In the genomic region with DNA sequence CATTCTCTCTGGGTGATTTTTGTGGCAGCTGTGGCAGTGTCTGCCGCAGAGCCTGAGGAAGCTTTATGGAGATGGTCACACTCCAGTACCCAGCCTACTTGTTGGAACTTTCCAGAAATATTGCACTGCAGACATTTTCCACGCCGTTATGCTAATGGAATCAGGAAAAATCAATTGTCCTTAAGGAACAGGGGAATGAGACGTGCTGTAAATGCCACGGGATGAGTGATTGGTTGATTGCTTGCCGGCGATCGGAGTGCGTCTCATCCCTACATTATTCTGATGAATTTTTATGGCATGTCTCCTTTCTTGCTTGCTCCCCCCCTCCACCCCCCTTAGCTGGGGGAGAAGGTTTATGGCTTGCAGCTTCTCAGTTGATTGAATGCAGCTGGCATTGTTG, we compare ENCODE assay signal across 18 mouse cellular contexts.
A peak's percentile ranks its signal among the peaks of the same experiment; 100 is the strongest.
DNase-seq lines count a peak whose midpoint lies in the region; ATAC-seq lines count a peak whose summit lies in the region.
"Had no signal": no experiment of that assay in that cellular context is flagged by ENCODE, and none has a peak within 500 bp of the region (broad histone marks: within the 10 kb centered on the region; RNA-seq: fewer than 3 reads in every experiment).

No protein-coding gene starts in this region.

- no peaks in the 10 kb centered on the region for H3K27me3 ChIP-seq in embryonic facial prominence, embryonic 11.5 days (ENCODE audit: control insufficient read depth, insufficient read depth, low read length)
- H3K27me3 ChIP-seq in embryonic facial prominence, embryonic 10.5 days (replicated peaks; ENCODE audit: low read depth, poor library complexity, severe bottlenecking), result no peaks in the 10 kb centered on the region
- H3K27me3 ChIP-seq in midbrain, embryonic 11.5 days (ENCODE audit: control insufficient read depth, insufficient read depth, low read length), result no peaks in the 10 kb centered on the region
- H3K27me3 ChIP-seq in midbrain, embryonic 10.5 days (ENCODE audit: low read depth, poor library complexity, severe bottlenecking), result no peaks in the 10 kb centered on the region
- no peaks in the 10 kb centered on the region for H3K27me3 ChIP-seq in neural tube, embryonic 15.5 days (replicated peaks)
- H3K27me3 ChIP-seq: embryonic facial prominence, embryonic 12.5 days had no signal

- H3K4me2 ChIP-seq in embryonic facial prominence, embryonic 11.5 days (ENCODE audit: low read depth, low read length), result no peak overlapping the region
- no peak overlapping the region for H3K4me2 ChIP-seq in midbrain, embryonic 11.5 days
- peak overlapping the region; percentile 27 for H3K4me2 ChIP-seq in neural tube, embryonic 15.5 days
- H3K4me2 ChIP-seq: embryonic facial prominence, embryonic 12.5 days had no signal

- 73% methylated on average over 9 of the region's 9 CpGs for WGBS in embryonic facial prominence, embryonic 11.5 days
- 76% methylated on average over 9 of the region's 9 CpGs for WGBS in embryonic facial prominence, embryonic 10.5 days
- WGBS in midbrain, embryonic 11.5 days, result 83% methylated on average over 9 of the region's 9 CpGs
- 92% methylated on average over 9 of the region's 9 CpGs for WGBS in midbrain, embryonic 10.5 days
- 8% methylated on average over 9 of the region's 9 CpGs for WGBS in neural tube, embryonic 15.5 days

- no peaks in the 10 kb centered on the region for H3K4me1 ChIP-seq in embryonic facial prominence, embryonic 11.5 days (ENCODE audit: control insufficient read depth, insufficient read depth, low read length)
- peaks cover 33% of the 10 kb centered on the region for H3K4me1 ChIP-seq in embryonic facial prominence, embryonic 10.5 days
- no peaks in the 10 kb centered on the region for H3K4me1 ChIP-seq in midbrain, embryonic 11.5 days (ENCODE audit: control insufficient read depth, insufficient read depth, low read length)
- peaks cover 10% of the 10 kb centered on the region for H3K4me1 ChIP-seq in midbrain, embryonic 10.5 days
- peaks cover 15% of the 10 kb centered on the region for H3K4me1 ChIP-seq in neural tube, embryonic 15.5 days

- H3K27ac ChIP-seq in embryonic facial prominence, embryonic 11.5 days (replicated peaks; ENCODE audit: low read depth, low read length), result no peak overlapping the region
- no peak overlapping the region for H3K27ac ChIP-seq in embryonic facial prominence, embryonic 10.5 days (replicated peaks)
- no peak overlapping the region for H3K27ac ChIP-seq in midbrain, embryonic 11.5 days (ENCODE audit: low read depth, low read length)
- no peak overlapping the region for H3K27ac ChIP-seq in midbrain, embryonic 10.5 days (replicated peaks)
- peak overlapping the region; percentile 87 for H3K27ac ChIP-seq in neural tube, embryonic 15.5 days (replicated peaks)
- H3K27ac ChIP-seq: embryonic facial prominence, embryonic 12.5 days; heart, embryonic 10.5 days; layer of hippocampus, adult 2 months had no signal

- no peak overlapping the region for H3K9ac ChIP-seq in embryonic facial prominence, embryonic 11.5 days (replicated peaks; ENCODE audit: low read length)
- H3K9ac ChIP-seq in midbrain, embryonic 11.5 days (ENCODE audit: low read length), result no peak overlapping the region
- no peak overlapping the region for H3K9ac ChIP-seq in neural tube, embryonic 15.5 days (replicated peaks)
- H3K9ac ChIP-seq: embryonic facial prominence, embryonic 12.5 days had no signal

- no peak for ATAC-seq in embryonic facial prominence, embryonic 11.5 days (replicated peaks; ENCODE audit: insufficient number of reproducible peaks, low FRiP score, low TSS enrichment, low read depth)
- peak; percentile 36; the same call in 1 of the 2 replicates for ATAC-seq in midbrain, embryonic 11.5 days (ENCODE audit: low FRiP score)
- peak; percentile 86 for ATAC-seq in neural tube, embryonic 15.5 days (ENCODE audit: low FRiP score)

- no peak overlapping the region for H3K4me3 ChIP-seq in embryonic facial prominence, embryonic 11.5 days (ENCODE audit: low read depth, low read length)
- H3K4me3 ChIP-seq in embryonic facial prominence, embryonic 10.5 days, result no peak overlapping the region
- H3K4me3 ChIP-seq in midbrain, embryonic 11.5 days (ENCODE audit: low read depth, low read length), result no peak overlapping the region
- H3K4me3 ChIP-seq in midbrain, embryonic 10.5 days, result no peak overlapping the region
- H3K4me3 ChIP-seq in neural tube, embryonic 15.5 days (replicated peaks), result no peak overlapping the region
- H3K4me3 ChIP-seq: embryonic facial prominence, embryonic 12.5 days; heart, embryonic 10.5 days; layer of hippocampus, adult 2 months had no signal

- H3K36me3 ChIP-seq in embryonic facial prominence, embryonic 11.5 days (replicated peaks; ENCODE audit: control insufficient read depth, insufficient read depth, low read depth, low read length), result no peaks in the 10 kb centered on the region
- H3K36me3 ChIP-seq in embryonic facial prominence, embryonic 10.5 days (replicated peaks), result no peaks in the 10 kb centered on the region
- H3K36me3 ChIP-seq in midbrain, embryonic 11.5 days (ENCODE audit: control insufficient read depth, insufficient read depth, low read length), result no peaks in the 10 kb centered on the region
- no peaks in the 10 kb centered on the region for H3K36me3 ChIP-seq in midbrain, embryonic 10.5 days
- no peaks in the 10 kb centered on the region for H3K36me3 ChIP-seq in neural tube, embryonic 15.5 days
- H3K36me3 ChIP-seq: embryonic facial prominence, embryonic 12.5 days; heart, embryonic 10.5 days had no signal

- H3K9me3 ChIP-seq in embryonic facial prominence, embryonic 11.5 days (replicated peaks; ENCODE audit: control insufficient read depth, low read length), result no peaks in the 10 kb centered on the region
- H3K9me3 ChIP-seq in embryonic facial prominence, embryonic 10.5 days, result no peaks in the 10 kb centered on the region
- no peaks in the 10 kb centered on the region for H3K9me3 ChIP-seq in midbrain, embryonic 11.5 days (ENCODE audit: control insufficient read depth, low read length)
- H3K9me3 ChIP-seq in midbrain, embryonic 10.5 days (replicated peaks), result no peaks in the 10 kb centered on the region
- H3K9me3 ChIP-seq in neural tube, embryonic 15.5 days (replicated peaks), result no peaks in the 10 kb centered on the region
- H3K9me3 ChIP-seq: embryonic facial prominence, embryonic 12.5 days; heart, embryonic 10.5 days had no signal

- DNase-seq in embryonic facial prominence, embryonic 11.5 days (ENCODE audit: low spot score), result peak; percentile 23
- no peak for DNase-seq in embryonic facial prominence, embryonic 10.5 days (ENCODE audit: low spot score)
- no peak for DNase-seq in midbrain, embryonic 11.5 days (ENCODE audit: low spot score, missing footprints)
- no peak for DNase-seq in midbrain, embryonic 10.5 days (ENCODE audit: low spot score)
- peak; percentile 60 for DNase-seq in mesoderm, embryonic 11.5 days (ENCODE audit: low read depth, low spot score)
- no peak for DNase-seq in gastrocnemius, postnatal 10 days
- no peak for DNase-seq in lung, adult 18-20 months
- DNase-seq: adrenal gland, postnatal 10 days; cerebellum, postnatal 10 days; gastrocnemius, postnatal 14 days; heart, postnatal 36 days; kidney, adult 11 months; lung, postnatal 4 days; thymus, postnatal 14 days had no signal

Comparison
In these comparisons a context has a peak if more than half of its experiments do, and no peak if none do; other contexts are left out.
1. DNase-seq: peak in embryonic facial prominence, embryonic 11.5 days (single experiment) and mesoderm, embryonic 11.5 days (single experiment); none in embryonic facial prominence, embryonic 10.5 days (single experiment), midbrain, embryonic 11.5 days (single experiment), midbrain, embryonic 10.5 days (single experiment), gastrocnemius, postnatal 10 days (single experiment) and lung, adult 18-20 months (0 of 2).